Mouse (Mus musculus) neural tube, embryonic 14.5 days (tissue): ENCODE data around the gene Pfdn2. TPM values are rescaled to one million over a fixed set of nuclear protein-coding genes. Genes with fewer than 3 reads are reported as not detected.
"Not testable (repeated sequence)": the region's sequence is repeated elsewhere in the genome, so short reads cannot be mapped to it uniquely, and the experiment has no call there.

Experiments used
- ATAC-seq: fragments of 200-750 bp; cut with Nextera tagmentation; 2 replicates; pipeline ENCODE4 v1.8.0; 2017; ENCODE audit warnings: low read depth, mild to moderate bottlenecking, moderate TSS enrichment, moderate library complexity
- H3K27ac ChIP-seq: fragments of 300-500 bp; sonication (generic); 2 replicates; pipeline ENCODE4 v1.5.1; 2014; ENCODE audit warnings: low read depth, mild to moderate bottlenecking, control low read depth, low read length, moderate library complexity, mixed read lengths
- H3K27me3 ChIP-seq: fragments of 300-500 bp; sonication (generic); 2 replicates; pipeline ENCODE4 v1.6.1; 2014; ENCODE audit warnings: low read length; ENCODE audit not compliant: control insufficient read depth, insufficient read depth
- H3K36me3 ChIP-seq: fragments of 300-500 bp; sonication (generic); 2 replicates; pipeline ENCODE4 v1.6.1; 2014; ENCODE audit warnings: low read length, mixed read lengths; ENCODE audit not compliant: control insufficient read depth, insufficient read depth
- H3K4me1 ChIP-seq: fragments of 300-500 bp; sonication (generic); 2 replicates; pipeline ENCODE4 v1.6.1; 2014; ENCODE audit warnings: low read length; ENCODE audit not compliant: control insufficient read depth, insufficient read depth
- H3K4me2 ChIP-seq: fragments of 300-500 bp; sonication (generic); 2 replicates; pipeline ENCODE4 v1.6.1; 2014; ENCODE audit warnings: mild to moderate bottlenecking, low read depth, low read length, control low read depth
- H3K4me3 ChIP-seq: fragments of 300-500 bp; sonication (generic); 2 replicates; pipeline ENCODE4 v1.5.1; 2014; ENCODE audit warnings: low read depth, low read length, control low read depth, mixed read lengths
- H3K9ac ChIP-seq: fragments of 300-500 bp; sonication (generic); replicated peaks from 2 replicates; pipeline ENCODE4 v1.6.1; 2014; ENCODE audit warnings: low read depth, mild to moderate bottlenecking, control low read depth, low read length, mixed read lengths
- H3K9me3 ChIP-seq: fragments of 300-500 bp; sonication (generic); 2 replicates; pipeline ENCODE4 v1.6.1; 2016; ENCODE audit warnings: low read length; ENCODE audit not compliant: control insufficient read depth
- WGBS: fragments of 180-500 bp; shearing (Covaris S2); extraction: QIAGEN DNeasy Blood & Tissue Kit; methylation state at CpG from one replicate; pipeline ENCODE4 v1.1.7; 2014; 5-methylcytosine and 5-hydroxymethylcytosine counted together
- polyA plus RNA-seq: library from polyadenylated mRNA; unstranded; fragments of >200 nt; fragmentation: Nextera tagmentation; extraction: Ambion mirVana; gene quantifications from 2 replicates; pipeline ENCODE4 v1.2.1, GENCODE M21; 2014

The Pfdn2 gene
- polyA plus RNA-seq, 1 experiment from 2014 or later, result 67.6 TPM

GRCm38 (mm10) chr1:171326588-171326987 is 18.9 kb upstream of the Pfdn2 start:
- not testable (repeated sequence) for H3K4me3 ChIP-seq, H3K27me3 ChIP-seq, H3K9me3 ChIP-seq, ATAC-seq, H3K4me2 ChIP-seq, H3K27ac ChIP-seq, H3K36me3 ChIP-seq, H3K9ac ChIP-seq
- peaks cover 27% of the 10 kb centered on the region for H3K4me1 ChIP-seq
- WGBS, result 94% methylated on average over 4 of the region's 4 CpGs

GRCm38 (mm10) chr1:171328244-171328643 is 17.2 kb upstream of the Pfdn2 start:
- Histone ChIP-seq H3K9ac (peak overlapping the region; percentile 95), H3K36me3 (no peaks in the 10 kb centered on the region), H3K4me2 (peak overlapping the region; percentile 96), H3K27me3 (peaks cover 2% of the 10 kb centered on the region; the same call in 1 of the 2 replicates), H3K27ac (peak overlapping the region; percentile 99), H3K4me3 (peak overlapping the region; percentile 73), H3K9me3 (no peaks in the 10 kb centered on the region), H3K4me1 (peaks cover 27% of the 10 kb centered on the region)
- ATAC-seq, result 0 out of 2 replicates have a peak, but pooled peaks have one; percentile 0
- 37% methylated on average over 9 of the region's 9 CpGs for WGBS

GRCm38 (mm10) chr1:171328839-171329432 is 16.5 kb upstream of the Pfdn2 start, which contains the start of gene Dedd:
Dedd (plus strand) TSS chr1:171329145.
- WGBS, result under 1% methylated on average over 40 of the region's 48 CpGs
- Histone ChIP-seq H3K36me3 (no peaks in the 10 kb centered on the region; the same call in 1 of the 2 replicates), H3K4me1 (peaks cover 27% of the 10 kb centered on the region)

GRCm38 (mm10) chr1:171329433-171330215 is 15.8 kb upstream of the Pfdn2 start:
- Histone ChIP-seq H3K36me3 (no peaks in the 10 kb centered on the region; the same call in 1 of the 2 replicates), H3K27ac (peak overlapping the region; percentile 99), H3K4me3 (peak overlapping the region; percentile 73), H3K4me2 (peak overlapping the region; percentile 69), H3K27me3 (peaks cover 2% of the 10 kb centered on the region; the same call in 1 of the 2 replicates), H3K9me3 (no peaks in the 10 kb centered on the region), H3K4me1 (peaks cover 27% of the 10 kb centered on the region), H3K9ac (peak overlapping the region; percentile 95)
- WGBS, result 1% methylated on average over 34 of the region's 61 CpGs
- peak; percentile 83 for ATAC-seq

More at GRCm38 (mm10) chr1:171328839-171329432, 16.5 kb upstream of the Pfdn2 start, which contains the start of gene Dedd:
- Histone ChIP-seq H3K4me2 (peak within 1 kb of the TSS; percentile 96), H3K9ac (peak within 1 kb of the TSS; percentile 95), H3K4me3 (peak within 1 kb of the TSS; percentile 73), H3K9me3 (no peaks in the 10 kb centered on the region), H3K27me3 (peaks cover 2% of the 10 kb centered on the region; the same call in 1 of the 2 replicates), H3K27ac (peak within 1 kb of the TSS; percentile 99)
- peak; percentile 96 for ATAC-seq

GRCm38 (mm10) chr1:171330216-171330560 is 15.3 kb upstream of the Pfdn2 start:
- Histone ChIP-seq H3K27me3 (peaks cover 2% of the 10 kb centered on the region; the same call in 1 of the 2 replicates), H3K36me3 (no peaks in the 10 kb centered on the region; the same call in 1 of the 2 replicates), H3K4me2 (peak overlapping the region; percentile 69), H3K9me3 (no peaks in the 10 kb centered on the region), H3K27ac (peak overlapping the region; percentile 99), H3K9ac (peak overlapping the region; percentile 95), H3K4me1 (peaks cover 27% of the 10 kb centered on the region), H3K4me3 (peak overlapping the region; percentile 73)
- WGBS, result 0% methylated on average over 4 of the region's 4 CpGs
- ATAC-seq, result no peak

- Histone ChIP-seq H3K27me3 (no peaks in the 10 kb centered on the region), H3K4me2 (no peak overlapping the region), H3K9me3 (no peaks in the 10 kb centered on the region), H3K4me3 (no peak overlapping the region), H3K4me1 (peaks cover 16% of the 10 kb centered on the region), H3K9ac (no peak overlapping the region), H3K36me3 (peaks cover 36% of the 10 kb centered on the region), H3K27ac (no peak overlapping the region)
- no peak for ATAC-seq
- WGBS, result 97% methylated on average over 16 of the region's 16 CpGs
These were observed 2.9 kb upstream of the Pfdn2 start for GRCm38 (mm10) chr1:171342262-171343207.

GRCm38 (mm10) chr1:171343922-171344677 is 1.4 kb upstream of the Pfdn2 start:
- Histone ChIP-seq H3K36me3 (peaks cover 24% of the 10 kb centered on the region), H3K9ac (no peak overlapping the region), H3K4me1 (peaks cover 16% of the 10 kb centered on the region), H3K4me2 (peak overlapping the region; percentile 59; the same call in 1 of the 2 replicates), H3K9me3 (no peaks in the 10 kb centered on the region), H3K27ac (no peak overlapping the region), H3K27me3 (no peaks in the 10 kb centered on the region), H3K4me3 (peak overlapping the region; percentile 82; the same call in 1 of the 2 replicates)
- ATAC-seq, result no peak
- 79% methylated on average over 9 of the region's 9 CpGs for WGBS

- H3K36me3 ChIP-seq, result peaks cover 18% of the 10 kb centered on the region
- no peak overlapping the region for H3K27ac ChIP-seq
- peak overlapping the region; percentile 76; the same call in 1 of the 2 replicates for H3K9ac ChIP-seq
- no peaks in the 10 kb centered on the region for H3K27me3 ChIP-seq
- H3K4me3 ChIP-seq, result peak overlapping the region; percentile 82
- H3K4me1 ChIP-seq, result peaks cover 16% of the 10 kb centered on the region
- peak overlapping the region; percentile 59 for H3K4me2 ChIP-seq
- no peaks in the 10 kb centered on the region for H3K9me3 ChIP-seq
- WGBS, result 79% methylated on average over 9 of the region's 9 CpGs
- ATAC-seq, result peak; percentile 3; the same call in 1 of the 2 replicates
These were observed 755 bp upstream of the Pfdn2 start for GRCm38 (mm10) chr1:171344715-171345114.
